Mouse (Mus musculus): ENCODE results near the gene Krt90.
"Not testable (repeated sequence)": the region's sequence is repeated elsewhere in the genome, so short reads cannot be mapped to it uniquely, and the experiment has no call there.

Gene Krt90

GRCm38 (mm10) chr15:101562850-101563249, at the start of gene Krt90:
Krt90 (minus strand) TSS chr15:101562950.
- DNase-seq, result no peak

DNA sequence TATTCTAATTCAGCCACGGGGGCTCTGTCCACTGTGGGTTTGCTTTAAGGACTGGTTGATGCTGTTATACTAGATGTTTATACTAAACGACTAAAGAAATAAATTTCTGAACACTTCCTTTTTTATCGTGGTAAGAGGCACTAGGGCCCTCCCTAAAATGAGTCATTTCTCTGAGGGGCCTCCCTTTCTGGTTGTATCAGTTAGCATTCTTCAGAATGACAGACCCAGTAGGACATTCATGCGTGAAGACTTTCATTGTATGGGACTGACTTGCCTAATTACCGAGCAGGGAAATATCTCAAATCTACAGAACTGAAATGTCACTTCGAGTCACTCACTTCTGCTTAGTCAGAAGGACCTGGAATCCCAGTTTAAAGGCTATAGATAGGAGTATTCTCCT, 36.4 kb upstream of the Krt90 start:
- DNase-seq, result no peak

DNA sequence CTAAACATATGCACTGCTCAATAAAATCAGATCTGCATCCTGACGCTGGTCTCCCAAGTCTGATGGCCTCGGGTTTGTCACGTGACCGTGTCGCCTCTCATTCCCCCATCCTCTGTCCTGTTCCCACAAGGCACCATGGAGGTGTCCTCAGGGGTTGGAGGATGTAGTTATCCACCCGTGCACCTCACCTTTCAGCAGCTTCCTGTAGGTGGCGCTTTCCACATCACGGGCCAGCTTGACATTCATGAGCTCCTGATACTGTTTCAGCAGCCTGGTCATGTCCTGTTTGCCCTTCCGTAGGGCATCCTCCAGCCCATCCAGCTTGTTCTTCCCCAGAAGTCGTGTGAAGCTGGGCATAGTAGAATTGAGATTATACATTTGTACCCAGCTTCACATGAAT, 25.5 kb upstream of the Krt90 start:
- DNase-seq, result no peak

DNA sequence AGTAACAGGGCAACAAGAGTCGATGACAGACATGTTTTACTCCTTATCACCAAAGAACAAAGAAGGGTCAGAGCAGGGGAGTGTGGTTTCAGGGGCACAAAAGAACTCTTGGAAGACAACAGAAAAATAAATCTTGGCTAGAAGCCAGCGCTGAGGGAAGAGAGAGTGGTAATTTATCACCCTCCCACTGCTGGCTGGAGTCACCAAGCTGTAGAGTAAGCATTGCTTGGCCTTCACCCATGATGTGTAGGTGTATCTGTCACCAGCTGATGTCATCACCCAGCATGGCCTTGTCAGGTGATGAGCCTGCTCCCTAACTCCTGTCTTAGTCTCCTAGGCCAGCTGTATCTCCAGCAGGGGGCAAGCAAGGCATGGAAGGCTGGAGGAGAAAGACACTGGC, 21.7 kb upstream of the Krt90 start:
- no peak for DNase-seq

DNA sequence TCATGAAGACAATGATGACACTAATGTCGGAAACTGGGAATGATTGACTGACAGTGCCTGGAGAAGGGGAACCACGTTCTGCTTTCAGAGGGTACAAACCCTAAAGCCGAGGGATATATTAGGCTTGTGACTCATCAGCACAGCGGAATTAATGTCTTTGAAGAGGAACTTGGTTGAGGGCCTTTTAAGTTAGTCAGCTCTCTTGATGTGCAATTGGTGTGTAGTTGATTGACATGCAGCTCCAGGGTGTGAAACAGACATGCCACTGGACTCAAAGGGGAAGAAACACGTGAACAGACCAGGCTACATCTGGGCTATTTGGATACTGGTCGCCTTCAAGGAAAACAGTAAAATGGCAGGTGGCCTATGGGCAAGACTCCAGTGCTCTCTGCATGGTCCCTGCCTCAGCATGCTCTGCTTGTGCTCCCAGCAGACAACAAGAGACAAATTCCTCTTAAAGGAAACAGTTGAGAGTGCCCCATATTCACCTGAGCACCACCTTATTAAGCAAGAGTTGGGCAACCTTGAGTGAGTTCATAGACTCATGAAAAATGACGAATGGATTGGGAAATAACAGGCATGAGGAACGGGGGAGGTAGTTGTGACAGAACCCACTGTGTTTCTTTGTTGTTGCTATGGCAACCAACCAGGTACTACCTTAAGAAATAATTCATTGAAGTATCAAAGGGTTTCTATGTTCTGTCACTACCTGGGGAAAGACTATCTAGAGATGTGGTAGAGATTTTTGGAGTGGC, 20.6 kb upstream of the Krt90 start:
- DNase-seq, result no peak

GRCm38 (mm10) chr15:101581701-101582100, 19.0 kb upstream of the Krt90 start:
- DNase-seq, result no peak

- no peak for DNase-seq
Measured at GRCm38 (mm10) chr15:101575506-101575905, 12.8 kb upstream of the Krt90 start.

- no peak for DNase-seq
Measured at GRCm38 (mm10) chr15:101573796-101574345, 11.1 kb upstream of the Krt90 start, which contains the start of gene Krt75. Krt75 (minus strand) TSS chr15:101573904.

- no peak for DNase-seq
Measured at GRCm38 (mm10) chr15:101567780-101568179, 5.0 kb upstream of the Krt90 start.

GRCm38 (mm10) chr15:101558034-101558646, 4.6 kb downstream of the Krt90 start:
- DNase-seq, result no peak

GRCm38 (mm10) chr15:101553169-101553568, 9.6 kb downstream of the Krt90 start:
- peak; percentile 16 for DNase-seq

DNA sequence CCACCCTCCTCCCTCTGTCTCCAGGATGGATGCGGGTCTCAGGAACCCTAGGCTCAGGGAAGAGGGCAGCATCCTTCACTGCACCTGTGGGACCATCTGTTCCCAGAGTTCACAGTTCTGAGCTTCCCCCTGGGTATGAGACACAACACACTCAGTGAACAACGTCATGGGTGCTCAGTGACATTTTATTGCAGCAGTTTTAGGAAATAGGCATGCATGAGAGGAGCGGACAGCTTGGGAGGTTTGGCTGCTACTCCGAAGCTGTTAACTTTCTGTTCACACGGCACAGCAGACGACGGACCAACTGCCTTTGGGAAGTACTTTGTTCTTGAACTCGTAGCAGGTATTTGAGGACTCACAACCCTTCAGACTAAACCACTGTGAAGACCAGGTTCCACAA, 10.6 kb downstream of the Krt90 start:
- no peak for DNase-seq

- no peak for DNase-seq
Measured at GRCm38 (mm10) chr15:101550567-101550966, 12.2 kb downstream of the Krt90 start, which contains the start of gene Krt82. Krt82 (minus strand) TSS chr15:101550667.

DNA sequence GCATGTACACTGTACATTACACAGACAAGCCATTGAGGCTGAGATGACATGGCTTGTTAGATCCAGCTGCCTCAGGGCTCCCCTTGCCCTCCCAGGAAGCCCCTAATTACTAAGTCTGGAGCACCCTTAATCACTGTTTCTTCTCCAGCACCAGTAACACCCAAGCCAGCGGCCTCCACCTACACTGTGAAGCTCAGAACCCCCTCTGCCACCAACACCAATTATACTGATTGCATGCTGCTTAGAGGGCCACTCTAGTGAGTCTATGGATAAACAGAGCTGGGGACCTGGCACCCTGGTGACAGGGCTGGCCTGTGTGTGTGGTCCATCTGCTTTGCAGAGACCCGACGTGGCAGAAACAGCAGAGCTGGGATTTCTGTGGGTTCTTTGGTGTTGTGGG, 18.3 kb downstream of the Krt90 start:
- no peak for DNase-seq

- no peak for DNase-seq
Measured at GRCm38 (mm10) chr15:101542543-101542942, 20.2 kb downstream of the Krt90 start.

DNA sequence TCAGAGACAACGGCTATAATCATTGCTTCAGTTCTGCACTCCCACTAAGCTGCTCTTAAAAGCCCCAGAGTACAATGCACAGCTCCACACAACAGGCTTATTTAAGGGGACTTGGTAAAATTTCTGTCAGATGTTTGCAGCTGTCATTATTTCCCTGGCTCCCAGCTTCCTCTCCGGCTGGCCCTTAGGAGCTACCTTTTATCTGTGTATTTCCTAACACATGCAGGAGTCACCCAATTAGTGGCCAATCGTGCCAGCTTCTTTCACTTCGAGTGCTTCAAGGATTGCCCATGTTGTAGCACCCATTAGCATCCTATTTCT, 24.2 kb downstream of the Krt90 start:
- no peak for DNase-seq

- no peak for DNase-seq
Measured at GRCm38 (mm10) chr15:101537864-101538579, 24.7 kb downstream of the Krt90 start.

GRCm38 (mm10) chr15:101536054-101536850, 26.5 kb downstream of the Krt90 start:
- DNase-seq, result no peak

GRCm38 (mm10) chr15:101532720-101533119, 30.0 kb downstream of the Krt90 start, which contains the start of gene Krt84:
Krt84 (minus strand) TSS chr15:101532820.
- no peak for DNase-seq

GRCm38 (mm10) chr15:101522556-101523232, 40.1 kb downstream of the Krt90 start:
- DNase-seq, result no peak

- DNase-seq, result peak; percentile 90
Measured at GRCm38 (mm10) chr15:101519792-101520191, 43.0 kb downstream of the Krt90 start.

GRCm38 (mm10) chr15:101517161-101517560, 45.6 kb downstream of the Krt90 start, which contains the start of gene Gm49425:
Gm49425 (minus strand) TSS chr15:101517261.
- not testable (repeated sequence) for DNase-seq

All from right cerebral cortex, postnatal 4 days (tissue).